Mouse (Mus musculus): Measurements from ENCODE around the gene Rab1a. TPM values are rescaled to one million over a fixed set of nuclear protein-coding genes. Genes with fewer than 3 reads are reported as not detected.
"Not testable (repeated sequence)": the region's sequence is repeated elsewhere in the genome, so short reads cannot be mapped to it uniquely, and the experiment has no call there.

The Rab1a gene
- polyA plus RNA-seq, 1 experiment from 2014 or later, result 289 TPM

DNA sequence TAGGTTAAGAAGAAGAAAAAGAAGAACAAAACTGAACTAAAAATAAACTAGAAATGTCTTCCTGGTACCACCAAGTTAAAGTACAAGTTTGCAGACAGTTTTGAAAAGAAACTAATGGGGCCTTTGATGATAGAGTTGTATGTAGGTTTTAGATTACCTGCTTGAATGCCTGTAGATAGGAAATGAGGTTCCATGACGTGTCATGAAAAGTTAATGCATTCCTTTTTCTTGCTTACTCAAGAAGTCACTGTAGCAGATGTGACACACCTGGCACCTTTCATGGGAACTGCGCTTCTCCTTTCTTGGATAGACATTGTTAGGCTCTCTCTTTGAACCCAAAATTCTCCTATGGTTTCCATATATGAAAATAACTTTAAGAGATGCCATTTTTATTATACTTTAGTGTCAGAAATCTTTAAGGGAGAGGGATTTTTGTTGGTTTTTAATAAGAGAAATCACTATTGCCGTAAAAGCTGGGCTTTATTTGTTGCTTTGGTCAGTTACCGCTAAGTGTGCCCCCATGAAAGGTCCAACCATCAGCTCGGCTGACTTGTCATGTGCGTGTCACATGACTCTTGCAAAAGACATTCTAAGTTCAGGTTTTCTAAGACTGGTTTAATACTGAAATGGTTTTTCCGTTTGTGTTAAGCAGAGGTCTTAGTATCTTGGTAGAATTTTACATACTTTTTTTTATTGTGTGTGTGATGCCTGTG lies 1.2 kb downstream of the Rab1a start:
- Histone ChIP-seq H3K36me3 (no peaks in the 10 kb centered on the region), H3K27me3 (no peaks in the 10 kb centered on the region), H3K9me3 (no peaks in the 10 kb centered on the region), H3K27ac (no peak overlapping the region), H3K4me1 (replicated peaks) (peaks cover 47% of the 10 kb centered on the region), H3K4me3 (replicated peaks) (peak overlapping the region; percentile 97), H3K9ac (replicated peaks) (peak overlapping the region; percentile 97), H3K4me2 (replicated peaks) (peak overlapping the region; percentile 86)
- WGBS, result 60% methylated on average over 7 of the region's 7 CpGs
- ATAC-seq, result no peak

DNA sequence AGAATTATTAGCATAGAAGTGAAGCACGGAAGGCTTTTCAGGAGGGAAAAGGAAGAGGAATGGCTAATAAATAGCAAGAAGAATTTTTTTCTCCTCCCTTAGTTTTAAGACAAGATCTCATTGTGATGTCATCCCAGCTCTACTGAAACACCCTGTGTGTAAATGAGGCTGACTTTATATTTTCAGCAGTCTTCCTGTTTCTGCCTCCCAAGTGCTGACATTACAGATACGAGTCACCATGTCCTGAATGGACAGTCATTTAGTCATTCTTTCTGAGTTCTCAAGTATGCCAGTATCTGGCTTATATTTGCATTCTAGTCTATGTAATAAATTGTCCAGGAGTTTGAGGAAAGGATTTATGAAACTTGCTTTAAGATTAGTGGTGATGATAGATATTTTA lies 3.1 kb downstream of the Rab1a start:
- no peak for ATAC-seq
- H3K27me3 ChIP-seq, result no peaks in the 10 kb centered on the region
- peak overlapping the region; percentile 28 for H3K4me2 ChIP-seq (replicated peaks)
- H3K9ac ChIP-seq (replicated peaks), result no peak overlapping the region
- H3K27ac ChIP-seq, result no peak overlapping the region
- peaks cover 52% of the 10 kb centered on the region for H3K4me1 ChIP-seq (replicated peaks)
- no peak overlapping the region for H3K4me3 ChIP-seq (replicated peaks)
- WGBS, result 80% methylated on average over 2 of the region's 2 CpGs
- H3K36me3 ChIP-seq, result no peaks in the 10 kb centered on the region
- no peaks in the 10 kb centered on the region for H3K9me3 ChIP-seq

DNA sequence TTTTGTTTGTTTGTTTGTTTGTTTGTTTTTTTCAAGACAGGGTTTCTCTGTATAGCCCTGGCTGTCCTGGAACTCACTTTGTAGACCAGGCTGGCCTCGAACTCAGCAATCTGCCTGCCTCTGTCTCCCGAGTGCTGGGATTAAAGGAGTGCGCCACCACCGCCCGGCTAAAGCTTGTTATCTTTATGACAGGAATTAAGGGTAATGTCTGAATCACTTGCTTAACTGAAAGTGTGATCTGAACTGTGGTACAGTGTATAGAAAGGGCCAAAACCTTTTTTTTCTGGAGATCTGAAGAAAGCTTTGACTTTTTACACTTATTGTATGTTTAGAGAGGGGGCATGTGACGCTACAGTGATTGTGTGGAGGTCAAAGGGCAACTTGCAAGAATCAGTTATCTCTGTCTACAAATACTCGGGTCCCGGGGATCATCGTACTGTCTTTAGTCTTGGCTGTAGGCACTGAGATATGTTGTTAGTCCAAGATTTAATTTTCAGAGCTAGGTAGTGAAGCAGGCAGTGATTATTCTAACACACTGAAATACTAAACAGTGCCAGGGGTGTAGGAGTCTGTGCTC lies 3.7 kb downstream of the Rab1a start:
- H3K27ac ChIP-seq, result no peak overlapping the region
- WGBS, result 85% methylated on average over 9 of the region's 9 CpGs
- no peak for ATAC-seq

DNA sequence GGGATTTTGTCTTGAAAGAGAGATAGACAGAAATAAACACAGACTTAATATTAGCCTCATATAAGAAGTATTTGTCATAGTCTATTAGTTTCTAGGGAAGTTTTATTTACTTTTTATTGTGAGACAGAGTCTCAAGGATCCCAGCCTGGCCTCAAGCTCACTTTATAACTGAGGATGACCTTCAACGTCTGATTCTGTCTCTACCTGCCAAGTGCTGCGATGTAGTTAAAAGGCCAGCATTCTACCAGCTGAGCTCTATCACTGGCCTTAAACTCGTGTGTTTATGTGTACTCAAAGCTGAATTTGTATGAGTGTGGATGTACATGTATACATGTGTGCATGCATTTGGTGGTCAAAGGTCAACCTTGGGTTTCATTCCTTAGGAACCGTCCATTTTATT lies 4.3 kb downstream of the Rab1a start:
- peaks cover 50% of the 10 kb centered on the region for H3K4me1 ChIP-seq (replicated peaks)
- ATAC-seq, result no peak
- 88% methylated on average over 4 of the region's 4 CpGs for WGBS

More for the DNA sequence above, 3.7 kb downstream of the Rab1a start:
- H3K9ac ChIP-seq (replicated peaks), result no peak overlapping the region
- no peaks in the 10 kb centered on the region for H3K27me3 ChIP-seq
- H3K4me3 ChIP-seq (replicated peaks), result no peak overlapping the region
- no peaks in the 10 kb centered on the region for H3K9me3 ChIP-seq
- H3K4me1 ChIP-seq (replicated peaks), result peaks cover 52% of the 10 kb centered on the region
- H3K4me2 ChIP-seq (replicated peaks), result no peak overlapping the region
- no peaks in the 10 kb centered on the region for H3K36me3 ChIP-seq

DNA sequence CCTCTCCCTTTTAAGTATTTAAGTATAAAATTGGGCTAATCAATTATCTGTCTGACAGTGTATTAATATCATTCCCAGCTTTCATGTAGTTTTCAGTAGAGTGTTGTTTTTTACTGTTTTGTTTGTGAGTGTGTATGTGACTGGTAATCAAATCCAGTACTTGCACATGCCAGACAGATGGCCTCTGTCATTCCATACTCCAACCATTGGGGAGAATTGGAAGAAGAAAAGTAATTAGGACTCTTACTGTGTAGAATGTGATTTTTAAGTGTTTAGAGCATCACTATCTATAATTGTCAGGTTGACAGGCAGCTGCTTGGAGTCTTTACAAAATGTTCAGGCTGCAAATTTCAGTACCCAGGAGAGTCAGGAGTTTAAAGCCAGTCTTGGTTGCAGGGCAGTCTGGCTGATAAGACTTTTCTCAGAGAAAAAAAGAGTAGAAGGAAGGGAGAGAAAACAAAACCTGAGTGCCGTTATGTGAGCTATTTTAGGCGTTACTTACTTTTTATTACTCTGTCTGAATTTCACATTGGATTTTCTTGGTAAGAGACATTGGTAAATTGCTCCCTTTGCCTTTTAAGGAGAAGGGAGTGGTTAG lies 5.5 kb downstream of the Rab1a start:
- no peaks in the 10 kb centered on the region for H3K36me3 ChIP-seq
- no peak overlapping the region for H3K4me2 ChIP-seq (replicated peaks)
- no peak overlapping the region for H3K9ac ChIP-seq (replicated peaks)
- 77% methylated on average over 2 of the region's 2 CpGs for WGBS
- H3K4me1 ChIP-seq (replicated peaks), result peaks cover 59% of the 10 kb centered on the region
- H3K4me3 ChIP-seq (replicated peaks), result no peak overlapping the region
- H3K27ac ChIP-seq, result no peak overlapping the region
- no peaks in the 10 kb centered on the region for H3K27me3 ChIP-seq
- ATAC-seq, result no peak
- H3K9me3 ChIP-seq, result no peaks in the 10 kb centered on the region

More for the DNA sequence above, 4.3 kb downstream of the Rab1a start:
- Histone ChIP-seq H3K27ac (no peak overlapping the region), H3K9ac (replicated peaks) (no peak overlapping the region), H3K9me3 (no peaks in the 10 kb centered on the region), H3K36me3 (no peaks in the 10 kb centered on the region), H3K4me3 (replicated peaks) (no peak overlapping the region), H3K27me3 (no peaks in the 10 kb centered on the region), H3K4me2 (replicated peaks) (no peak overlapping the region)

DNA sequence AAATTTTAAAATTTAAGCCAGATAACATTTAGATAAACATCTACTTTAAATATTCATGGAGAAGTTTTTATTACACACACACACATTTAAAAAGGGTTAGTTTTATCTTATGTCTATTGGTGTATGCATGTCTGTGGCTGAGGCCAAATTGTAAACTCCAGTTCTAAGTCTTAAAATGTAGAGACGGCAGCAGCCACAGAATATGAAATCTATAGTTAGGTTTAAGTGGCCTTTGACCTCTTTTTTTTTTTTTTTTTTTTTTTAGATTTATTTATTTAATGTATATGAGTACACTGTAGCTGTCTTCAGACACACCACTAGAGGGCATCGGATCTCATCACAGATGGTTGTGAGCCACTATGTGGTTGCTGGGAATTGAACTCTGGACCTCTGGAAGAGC lies 6.4 kb downstream of the Rab1a start:
- H3K9me3 ChIP-seq, result no peaks in the 10 kb centered on the region
- ATAC-seq, result no peak
- no peak overlapping the region for H3K4me2 ChIP-seq (replicated peaks)
- no peaks in the 10 kb centered on the region for H3K36me3 ChIP-seq
- H3K4me3 ChIP-seq (replicated peaks), result no peak overlapping the region
- 79% methylated on average over 2 of the region's 2 CpGs for WGBS
- H3K9ac ChIP-seq (replicated peaks), result no peak overlapping the region
- no peaks in the 10 kb centered on the region for H3K27me3 ChIP-seq
- H3K27ac ChIP-seq, result no peak overlapping the region
- H3K4me1 ChIP-seq (replicated peaks), result peaks cover 55% of the 10 kb centered on the region

DNA sequence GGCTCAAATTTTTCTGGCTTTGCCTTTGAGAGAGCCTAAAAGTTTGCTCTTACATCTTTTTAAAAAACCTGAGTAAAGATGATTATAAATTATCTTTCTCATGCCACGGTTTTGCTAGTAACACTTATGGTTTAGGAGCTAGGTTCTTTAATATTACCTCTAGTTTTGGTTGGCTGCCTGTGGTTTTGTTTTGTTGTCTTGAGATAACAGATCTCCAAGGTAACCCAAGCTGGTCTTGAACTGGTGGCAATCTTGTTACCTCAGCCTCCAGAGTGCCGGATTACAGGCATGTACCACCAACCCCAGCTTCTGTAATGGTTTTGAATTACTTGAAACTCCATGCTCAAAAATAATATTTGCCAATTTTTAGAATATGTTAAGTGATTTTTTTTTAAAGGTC lies 10.6 kb downstream of the Rab1a start:
- Histone ChIP-seq H3K27ac (no peak overlapping the region), H3K4me1 (replicated peaks) (peaks cover 21% of the 10 kb centered on the region), H3K4me3 (replicated peaks) (no peak overlapping the region), H3K27me3 (no peaks in the 10 kb centered on the region), H3K9me3 (no peaks in the 10 kb centered on the region), H3K9ac (replicated peaks) (no peak overlapping the region), H3K4me2 (replicated peaks) (no peak overlapping the region), H3K36me3 (peaks cover 12% of the 10 kb centered on the region)
- no peak for ATAC-seq
- WGBS, result 87% methylated on average over 2 of the region's 2 CpGs

DNA sequence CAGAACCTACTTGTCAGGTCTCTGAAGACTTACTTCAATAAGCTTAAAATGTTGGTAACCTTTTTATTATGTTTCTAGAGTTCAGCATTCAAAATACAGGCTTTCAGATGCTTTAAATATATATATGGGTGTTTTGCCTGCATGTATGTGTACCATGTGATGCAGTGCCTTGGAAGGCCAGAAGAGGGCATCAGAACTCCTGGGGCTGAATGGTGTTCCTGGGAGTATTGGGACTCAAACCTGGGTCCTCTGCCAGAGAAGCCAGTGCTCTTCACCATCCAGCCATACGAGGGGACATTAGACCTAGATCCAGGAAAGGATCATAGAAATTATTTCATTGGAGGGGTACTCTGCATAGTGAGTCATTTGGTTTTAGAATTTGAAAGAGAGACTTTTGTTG lies 13.5 kb downstream of the Rab1a start:
- peaks cover 14% of the 10 kb centered on the region for H3K4me1 ChIP-seq (replicated peaks)
- no peaks in the 10 kb centered on the region for H3K9me3 ChIP-seq
- H3K27ac ChIP-seq, result no peak overlapping the region
- no peak overlapping the region for H3K4me2 ChIP-seq (replicated peaks)
- no peak overlapping the region for H3K9ac ChIP-seq (replicated peaks)
- no peak for ATAC-seq
- no peaks in the 10 kb centered on the region for H3K27me3 ChIP-seq
- H3K4me3 ChIP-seq (replicated peaks), result no peak overlapping the region
- WGBS, result 100% methylated on average over 1 of the region's 1 CpGs
- H3K36me3 ChIP-seq, result peaks cover 36% of the 10 kb centered on the region

DNA sequence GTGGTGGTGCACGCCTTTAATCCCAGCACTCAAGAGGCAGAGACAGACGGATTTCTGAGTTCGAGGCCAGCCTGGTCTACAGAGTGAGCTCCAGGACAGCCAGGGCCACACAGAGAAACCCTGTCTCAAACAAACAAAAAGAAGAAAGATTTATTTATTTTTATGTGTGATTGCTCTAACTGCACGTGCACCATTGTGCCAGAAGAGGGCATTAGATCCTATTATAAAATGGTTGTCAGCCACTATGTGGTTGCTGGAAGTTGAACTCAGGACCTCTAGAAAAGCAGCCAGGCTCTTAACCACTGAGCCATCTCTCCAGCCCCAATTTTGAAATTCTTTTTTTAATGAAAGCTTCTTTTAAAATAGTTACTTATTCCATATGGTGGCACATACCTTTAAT lies 15.2 kb downstream of the Rab1a start:
- no peak for ATAC-seq
- H3K36me3 ChIP-seq, result peaks cover 46% of the 10 kb centered on the region
- no peak overlapping the region for H3K4me2 ChIP-seq (replicated peaks)
- no peaks in the 10 kb centered on the region for H3K9me3 ChIP-seq
- no peak overlapping the region for H3K9ac ChIP-seq (replicated peaks)
- H3K27me3 ChIP-seq, result no peaks in the 10 kb centered on the region
- H3K4me3 ChIP-seq (replicated peaks), result no peak overlapping the region
- no peak overlapping the region for H3K27ac ChIP-seq
- peaks cover 5% of the 10 kb centered on the region; the same call in 1 of the 2 replicates for H3K4me1 ChIP-seq (replicated peaks)
- WGBS, result 89% methylated on average over 4 of the region's 4 CpGs

DNA sequence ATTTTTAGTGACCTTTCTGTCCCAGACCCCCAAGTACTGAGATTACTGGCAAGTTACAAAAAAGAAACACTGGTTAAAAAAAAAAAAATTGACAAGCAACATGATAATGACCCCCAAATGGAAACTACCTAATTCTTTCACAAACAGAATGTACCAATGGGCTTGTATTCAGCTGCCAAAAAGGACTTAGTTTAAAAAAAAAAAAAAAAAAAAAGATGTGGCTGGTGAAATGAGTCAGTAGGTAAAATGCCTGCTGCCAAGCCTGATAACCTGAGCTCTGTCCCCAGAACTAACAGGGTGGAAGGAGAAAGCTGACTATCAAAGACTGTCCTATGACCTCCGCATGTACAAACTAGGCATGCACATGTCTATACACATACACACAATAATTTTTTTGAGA lies 16.0 kb downstream of the Rab1a start:
- Histone ChIP-seq H3K4me2 (replicated peaks) (no peak overlapping the region), H3K9ac (replicated peaks) (no peak overlapping the region), H3K4me1 (replicated peaks) (peaks cover 4% of the 10 kb centered on the region; the same call in 1 of the 2 replicates), H3K9me3 (no peaks in the 10 kb centered on the region), H3K36me3 (peaks cover 47% of the 10 kb centered on the region), H3K4me3 (replicated peaks) (no peak overlapping the region), H3K27me3 (no peaks in the 10 kb centered on the region), H3K27ac (no peak overlapping the region)
- no peak for ATAC-seq
- 100% methylated on average over 1 of the region's 1 CpGs for WGBS

DNA sequence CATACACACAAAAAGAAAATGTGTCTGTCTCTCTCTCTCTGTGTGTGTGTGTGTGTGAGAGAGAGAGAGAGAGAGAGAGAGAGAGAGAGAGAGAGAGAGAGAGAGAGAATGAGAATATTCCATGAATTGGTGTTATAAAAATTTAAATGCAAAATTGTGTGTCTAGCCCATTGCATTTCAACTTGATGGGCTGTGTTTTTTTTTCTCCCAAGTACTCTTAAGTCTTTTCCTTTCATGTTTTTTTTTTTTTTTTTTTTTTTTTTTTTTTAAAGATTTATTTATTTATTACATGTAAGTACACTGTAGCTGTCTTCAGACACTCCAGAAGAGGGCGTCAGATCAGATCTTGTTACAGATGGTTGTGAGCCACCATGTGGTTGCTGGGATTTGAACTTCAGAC lies 20.4 kb downstream of the Rab1a start:
- ATAC-seq; H3K9ac ChIP-seq (replicated peaks): not testable (repeated sequence)

DNA sequence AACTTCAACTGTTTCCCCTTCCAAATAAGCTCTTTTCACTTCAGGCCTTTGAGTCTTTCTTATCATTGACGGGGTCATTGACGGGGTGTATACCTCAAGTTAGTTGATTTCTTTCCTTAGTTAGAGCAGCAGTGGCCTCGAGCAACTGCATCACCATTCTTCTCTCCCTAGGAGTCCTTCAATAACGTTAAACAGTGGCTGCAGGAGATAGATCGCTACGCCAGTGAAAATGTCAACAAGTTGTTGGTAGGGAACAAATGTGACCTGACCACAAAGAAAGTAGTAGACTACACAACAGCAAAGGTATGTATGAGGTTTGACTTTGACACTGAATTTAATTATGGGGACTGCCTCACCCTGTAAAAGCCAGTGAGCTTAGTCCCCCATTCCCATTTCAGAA lies 23.0 kb downstream of the Rab1a start:
- H3K36me3 ChIP-seq, result peaks cover 62% of the 10 kb centered on the region
- no peaks in the 10 kb centered on the region for H3K27me3 ChIP-seq
- no peaks in the 10 kb centered on the region for H3K9me3 ChIP-seq
- no peak overlapping the region for H3K4me3 ChIP-seq (replicated peaks)
- 84% methylated on average over 6 of the region's 6 CpGs for WGBS
- no peak overlapping the region for H3K4me2 ChIP-seq (replicated peaks)
- no peak overlapping the region for H3K27ac ChIP-seq
- H3K4me1 ChIP-seq (replicated peaks), result peaks cover 3% of the 10 kb centered on the region; the same call in 1 of the 2 replicates
- ATAC-seq, result no peak
- H3K9ac ChIP-seq (replicated peaks), result no peak overlapping the region

More for the DNA sequence above, 20.4 kb downstream of the Rab1a start:
- not testable (repeated sequence) for H3K4me1 ChIP-seq (replicated peaks); H3K4me3 ChIP-seq (replicated peaks); H3K27ac ChIP-seq; H3K4me2 ChIP-seq (replicated peaks); H3K9me3 ChIP-seq; H3K27me3 ChIP-seq
- 100% methylated on average over 1 of the region's 1 CpGs for WGBS
- peaks cover 64% of the 10 kb centered on the region for H3K36me3 ChIP-seq

Measured in midbrain, embryonic 13.5 days (tissue).